Mouse (Mus musculus) testis, postnatal 10 days (tissue): ENCODE measurements around the gene Proser1.

ENCODE experiments used
- DNase-seq: peaks from one replicate; pipeline ENCODE4 v3.0.0; 2021; ENCODE audit warnings: low spot score

Gene Proser1

DNA sequence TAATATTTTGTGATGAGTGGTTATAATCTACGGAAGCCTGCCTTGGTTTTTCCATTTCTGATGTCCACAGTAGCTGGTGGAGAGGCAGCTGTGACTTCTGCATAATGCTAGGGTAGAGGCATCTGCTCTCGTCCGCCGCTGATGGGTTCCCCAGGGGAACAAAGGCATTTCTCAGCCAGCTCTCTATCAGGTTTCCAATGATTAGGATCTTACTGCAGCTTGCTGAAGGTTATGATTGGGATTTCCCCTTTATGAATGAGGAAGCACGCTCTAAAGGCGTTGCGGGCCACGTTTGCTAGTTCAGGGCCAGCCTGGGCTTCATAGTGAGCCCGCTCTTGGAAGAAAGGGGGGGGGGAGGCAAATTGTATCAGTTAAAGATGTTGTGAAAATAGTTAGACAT lies 3.0 kb downstream of the Proser1 start:
- DNase-seq, result no peak

DNA sequence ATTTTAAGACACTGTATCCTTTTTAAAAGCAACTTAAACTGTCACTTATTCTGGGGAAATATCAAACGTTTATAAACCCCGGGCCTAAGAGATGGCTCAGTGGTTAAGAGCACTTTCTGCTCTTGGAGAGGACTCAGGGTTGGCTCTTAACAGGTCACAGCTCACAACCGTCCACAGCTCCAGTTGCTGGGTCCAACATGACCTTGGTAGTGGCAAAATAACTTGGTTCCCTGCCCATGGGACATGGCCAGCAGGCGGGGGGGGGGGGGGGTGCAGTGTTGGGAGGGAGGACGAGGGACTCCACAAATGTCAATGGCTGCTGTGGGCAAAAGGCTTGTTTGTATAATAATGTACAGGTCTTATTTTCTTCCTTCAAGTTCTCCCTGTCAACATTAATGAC lies 3.9 kb downstream of the Proser1 start:
- no peak for DNase-seq

DNA sequence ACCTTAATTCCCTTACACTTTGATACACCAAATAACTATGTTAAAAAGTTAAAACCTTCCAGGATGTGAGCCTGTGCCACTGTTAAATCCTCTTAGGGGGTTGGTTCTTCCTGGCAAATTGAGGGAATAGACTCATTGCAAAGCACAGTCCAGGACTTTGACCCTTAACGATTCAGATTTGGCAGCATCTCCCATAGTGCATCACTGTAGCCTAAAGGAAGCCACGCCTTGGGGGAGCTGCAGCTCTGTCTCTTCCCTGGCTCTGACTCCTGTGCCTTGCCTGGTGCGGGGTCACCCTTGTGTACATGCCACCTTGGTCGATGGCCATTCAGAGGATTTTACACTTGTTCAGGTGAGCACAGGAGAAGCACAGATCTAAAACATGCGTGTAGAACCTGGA lies 6.2 kb downstream of the Proser1 start:
- no peak for DNase-seq

DNA sequence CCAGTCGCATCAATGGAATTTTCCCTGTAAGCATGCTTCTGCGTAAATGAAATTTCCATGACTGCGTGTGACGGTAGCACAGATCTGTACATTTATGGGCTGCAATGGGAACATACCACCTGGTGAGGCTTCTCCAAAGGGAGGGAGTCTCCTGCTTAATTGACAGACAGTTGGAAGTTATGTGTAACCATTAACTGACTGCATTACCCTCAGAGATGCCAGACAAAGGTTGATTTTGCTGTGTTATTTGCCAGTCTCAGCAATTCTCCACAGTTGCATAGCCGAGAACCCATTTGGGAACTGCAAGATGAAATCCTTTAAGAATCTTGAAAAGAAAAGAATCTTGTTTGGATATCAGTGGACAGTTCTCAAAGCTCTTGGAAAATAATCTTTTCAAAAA lies 8.6 kb downstream of the Proser1 start:
- no peak for DNase-seq

DNA sequence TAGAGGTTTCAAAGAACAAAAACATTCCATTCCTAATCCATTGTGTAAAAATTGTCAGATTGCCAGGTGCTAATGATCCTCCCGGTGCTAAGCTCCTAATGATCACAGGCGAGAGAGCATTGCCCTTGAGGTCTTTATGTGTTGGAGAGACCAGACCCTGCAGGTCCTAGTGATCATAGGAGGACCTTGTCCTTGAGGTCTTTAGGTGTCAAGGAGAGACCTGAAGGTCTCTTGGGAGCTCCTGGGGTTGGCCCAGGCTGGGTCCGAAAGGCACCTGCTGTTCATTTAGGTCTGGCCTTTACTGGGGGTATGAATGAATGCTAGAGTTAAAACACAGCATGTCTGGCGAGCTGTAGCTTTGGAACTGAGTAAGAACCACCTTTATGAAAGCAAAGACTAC lies 10.7 kb downstream of the Proser1 start:
- DNase-seq, result no peak

DNA sequence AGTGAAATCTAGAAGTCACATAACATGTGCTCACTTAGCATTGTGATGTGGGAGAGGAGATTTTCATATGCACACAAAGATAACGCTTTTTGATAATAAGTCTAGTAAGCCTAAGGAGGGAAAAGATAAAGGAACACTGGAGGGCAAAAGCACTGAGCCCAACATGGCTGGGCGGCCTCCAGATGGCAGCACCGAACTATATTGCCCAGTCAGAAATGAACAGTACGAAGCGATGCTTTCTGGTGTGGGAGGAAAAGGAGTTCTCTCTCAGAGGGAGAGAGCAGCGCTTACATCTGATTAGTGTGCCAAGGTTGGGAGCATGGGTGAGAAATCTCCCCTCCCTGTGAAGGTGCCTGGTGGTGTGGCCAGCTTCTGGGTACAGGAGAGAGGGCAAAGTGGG lies 12.4 kb downstream of the Proser1 start:
- peak; percentile 72 for DNase-seq

DNA sequence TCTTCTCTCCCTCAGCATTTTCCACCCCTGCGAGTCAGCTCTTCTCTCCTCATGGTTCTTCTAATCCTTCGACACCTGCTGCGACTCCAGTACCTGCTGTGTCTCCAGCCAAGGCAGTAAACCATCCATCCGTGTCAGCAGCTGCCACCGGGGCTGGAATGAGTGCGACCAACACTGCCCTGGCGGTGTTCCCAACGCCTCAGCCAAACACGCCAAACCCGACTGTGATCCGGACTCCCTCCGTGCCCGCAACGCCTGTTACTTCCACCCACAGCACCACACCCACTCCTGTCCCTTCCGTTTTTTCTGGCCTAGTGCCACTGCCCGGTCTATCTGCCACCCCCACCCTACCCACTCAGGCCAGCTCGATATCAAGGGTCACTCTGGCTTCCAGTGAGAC lies 14.0 kb downstream of the Proser1 start:
- peak; percentile 50 for DNase-seq

DNA sequence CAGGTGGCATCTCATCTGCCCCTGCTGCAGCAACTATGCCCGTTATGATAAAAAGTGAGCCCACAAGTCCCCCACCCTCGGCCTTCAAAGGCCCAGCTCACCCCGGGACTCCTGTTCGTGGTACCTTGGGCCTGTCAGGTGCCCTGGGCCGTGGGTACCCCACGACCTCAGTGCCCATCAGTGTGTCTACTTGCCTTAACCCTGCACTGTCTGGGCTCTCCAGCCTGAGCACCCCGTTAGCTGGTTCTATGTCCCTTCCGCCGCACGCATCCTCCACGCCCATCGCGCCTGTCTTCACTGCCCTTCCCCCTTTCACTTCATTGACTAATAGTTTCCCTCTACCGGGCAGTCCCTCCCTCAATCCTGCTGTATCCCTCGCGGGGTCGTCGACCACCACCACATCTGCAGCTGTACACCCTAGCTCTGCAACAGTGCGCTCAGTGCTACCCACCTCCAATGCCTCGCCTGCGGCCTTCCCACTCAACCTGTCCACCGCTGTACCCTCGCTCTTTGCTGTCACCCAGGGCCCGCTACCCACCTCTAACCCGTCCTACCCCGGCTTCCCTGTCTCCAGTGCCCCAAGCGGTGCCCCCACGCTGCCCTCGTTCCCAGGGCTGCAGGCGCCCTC lies 15.1 kb downstream of the Proser1 start:
- DNase-seq, result no peak

DNA sequence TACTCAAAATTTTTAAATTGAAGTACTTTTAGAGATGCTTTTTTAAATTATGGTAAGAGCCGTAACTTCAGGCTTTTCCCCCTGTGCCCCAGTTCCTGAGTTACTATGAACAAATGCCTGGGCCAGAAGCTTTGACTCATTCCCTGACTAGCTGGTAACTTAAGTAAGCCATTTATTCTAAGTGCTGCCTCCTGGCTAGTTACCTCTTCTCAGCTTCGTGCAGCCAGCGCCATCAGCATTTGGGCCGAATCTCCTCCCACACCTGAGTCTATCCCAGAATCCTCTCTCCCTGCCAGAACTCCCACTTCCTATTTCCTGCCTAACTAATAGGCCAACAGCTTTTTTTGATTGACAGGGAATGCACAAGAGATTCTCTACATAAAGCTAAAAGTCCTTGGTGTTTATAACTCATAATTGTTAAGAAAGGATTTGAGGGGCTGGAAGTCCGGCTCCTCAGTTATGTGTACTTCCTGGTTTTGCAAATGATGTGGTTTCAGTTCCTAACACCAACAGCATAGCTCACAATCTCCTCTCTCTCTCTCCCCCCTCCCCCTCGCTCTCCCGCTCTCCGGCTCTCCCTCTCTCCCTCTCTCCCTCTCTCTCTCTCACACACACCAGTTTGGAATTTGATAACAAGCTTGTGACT lies 20.1 kb downstream of the Proser1 start:
- no peak for DNase-seq

DNA sequence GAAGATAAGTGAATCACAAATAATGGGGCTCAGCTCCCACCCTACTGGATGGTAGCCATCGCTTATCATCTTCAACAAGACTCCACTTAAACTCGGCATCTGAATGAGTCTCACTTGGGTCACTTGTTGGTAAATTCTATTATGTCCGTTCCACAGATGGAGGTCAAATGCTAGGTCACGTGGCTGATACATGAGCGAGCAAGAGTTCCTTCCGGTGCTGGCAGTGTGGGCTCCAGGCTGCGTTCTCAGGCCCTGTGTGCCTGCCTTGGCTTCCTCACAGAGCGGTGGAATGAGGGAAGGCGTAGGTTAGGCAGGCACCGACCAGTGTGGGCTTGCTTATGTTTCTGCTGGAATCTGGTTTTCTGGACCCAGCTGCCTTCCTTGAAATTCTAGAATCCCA lies 23.1 kb downstream of the Proser1 start:
- no peak for DNase-seq

DNA sequence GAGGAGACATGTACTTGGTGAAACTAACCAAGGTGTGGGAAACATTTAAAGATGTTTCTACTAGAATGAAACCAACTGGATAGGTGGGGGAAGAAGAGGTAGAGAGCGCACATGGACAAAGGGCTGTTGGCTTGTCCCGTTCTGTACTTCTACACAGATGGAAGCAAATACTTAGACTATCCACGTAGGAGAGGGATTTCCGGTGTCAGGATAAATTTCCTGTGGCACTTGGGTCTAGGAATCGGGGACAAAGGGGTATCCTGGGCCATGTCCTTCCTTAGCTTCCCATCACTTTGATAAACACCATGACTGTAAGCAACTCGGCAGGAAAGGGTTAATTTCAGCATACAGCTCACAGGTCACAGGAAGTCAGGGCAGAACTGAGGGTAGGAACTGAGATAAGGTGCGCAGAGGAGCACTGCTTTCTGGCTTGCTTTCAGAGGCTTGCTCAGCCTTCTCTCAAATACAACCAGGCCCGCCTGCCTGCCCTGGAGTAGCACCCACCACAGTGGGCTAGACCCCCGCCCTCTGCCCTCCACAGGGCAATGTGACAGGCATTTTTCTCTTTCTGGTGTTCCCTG lies 23.6 kb downstream of the Proser1 start:
- no peak for DNase-seq

DNA sequence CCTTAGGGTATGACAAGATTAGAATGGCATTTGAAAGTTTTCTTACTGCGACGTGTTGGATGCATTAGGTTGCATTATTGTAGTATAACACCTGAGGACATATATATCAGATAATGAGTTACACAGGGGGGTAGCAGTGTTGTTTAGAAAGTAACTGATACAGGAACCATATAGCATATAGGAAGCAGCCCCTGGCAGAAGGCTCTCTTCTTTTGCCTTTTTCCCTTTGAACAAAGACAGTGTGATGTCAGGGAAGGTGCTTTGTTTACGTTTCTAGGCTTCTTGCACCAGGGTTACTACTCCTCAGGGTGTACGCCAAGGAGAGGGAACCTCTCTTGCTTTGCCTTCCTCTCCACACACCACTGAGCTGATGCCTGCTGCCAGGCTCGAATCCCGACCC lies 24.9 kb downstream of the Proser1 start, which contains the start of gene Stoml3:
Gene Stoml3 (plus strand): TSS at position 301 of the 400 bp plus-strand sequence.
- DNase-seq, result no peak

DNA sequence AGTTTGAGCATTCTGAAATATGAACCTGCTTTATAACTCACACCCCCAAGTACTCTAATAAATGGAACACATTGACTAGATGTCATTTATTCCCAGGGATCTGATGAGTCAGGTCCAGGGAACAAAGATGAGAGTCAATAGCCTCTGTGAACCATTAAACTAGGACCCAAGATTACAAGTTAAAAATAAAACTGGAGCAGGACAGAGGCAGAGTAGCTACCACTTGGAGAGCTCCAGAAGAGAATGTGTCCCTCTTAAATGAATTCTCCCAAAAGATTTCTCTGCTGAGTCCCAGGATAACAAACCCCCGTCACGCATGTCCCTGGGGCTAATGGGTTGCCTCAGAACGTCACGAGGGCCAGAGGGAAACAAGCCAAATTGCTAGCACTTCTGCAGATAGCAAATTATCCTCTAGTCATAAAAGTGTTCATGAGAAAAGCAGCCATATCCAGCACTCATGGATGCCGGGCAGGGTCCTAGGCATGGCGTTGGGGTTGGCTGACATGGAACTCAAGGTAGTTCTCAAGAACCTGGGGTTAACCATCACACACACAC lies 35.0 kb downstream of the Proser1 start:
- DNase-seq, result no peak

DNA sequence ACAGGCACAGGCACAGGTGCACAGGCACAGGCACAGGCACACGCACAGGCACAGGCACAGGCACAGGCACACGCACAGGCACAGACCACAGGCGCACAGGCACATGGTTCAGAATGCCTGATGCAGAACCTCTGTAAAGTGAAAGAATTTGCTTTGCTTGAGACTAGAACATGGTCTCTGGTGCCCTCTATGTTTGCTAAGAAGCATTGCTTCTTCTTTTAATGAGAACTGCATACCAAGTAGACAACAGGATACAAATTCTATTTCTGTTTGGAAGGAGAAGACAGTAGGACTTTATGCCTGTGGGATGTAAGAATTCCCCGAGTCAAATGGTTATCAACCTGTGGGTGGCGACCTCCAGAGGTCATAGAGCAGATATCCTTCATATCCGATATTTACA lies 39.0 kb downstream of the Proser1 start:
- no peak for DNase-seq

DNA sequence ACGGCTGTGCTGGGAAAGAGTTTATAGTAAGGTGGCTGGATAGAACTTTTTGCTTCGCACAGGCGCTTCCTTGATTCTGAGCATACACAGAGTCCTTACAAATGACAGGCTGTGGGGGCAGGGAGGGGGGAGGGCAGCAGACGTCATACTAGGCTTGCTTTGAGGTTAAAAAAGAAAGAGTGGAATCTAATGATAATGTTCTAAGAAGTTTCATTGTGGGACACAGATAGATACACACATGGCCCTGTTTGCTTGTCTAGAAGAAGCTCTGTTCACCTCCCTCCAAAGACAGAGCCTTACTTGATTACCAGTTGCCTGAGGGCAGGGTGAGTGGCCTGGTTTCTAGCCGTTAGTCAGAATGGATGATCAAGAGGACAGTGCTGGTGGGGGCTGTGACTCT lies 49.6 kb downstream of the Proser1 start:
- DNase-seq, result no peak

DNA sequence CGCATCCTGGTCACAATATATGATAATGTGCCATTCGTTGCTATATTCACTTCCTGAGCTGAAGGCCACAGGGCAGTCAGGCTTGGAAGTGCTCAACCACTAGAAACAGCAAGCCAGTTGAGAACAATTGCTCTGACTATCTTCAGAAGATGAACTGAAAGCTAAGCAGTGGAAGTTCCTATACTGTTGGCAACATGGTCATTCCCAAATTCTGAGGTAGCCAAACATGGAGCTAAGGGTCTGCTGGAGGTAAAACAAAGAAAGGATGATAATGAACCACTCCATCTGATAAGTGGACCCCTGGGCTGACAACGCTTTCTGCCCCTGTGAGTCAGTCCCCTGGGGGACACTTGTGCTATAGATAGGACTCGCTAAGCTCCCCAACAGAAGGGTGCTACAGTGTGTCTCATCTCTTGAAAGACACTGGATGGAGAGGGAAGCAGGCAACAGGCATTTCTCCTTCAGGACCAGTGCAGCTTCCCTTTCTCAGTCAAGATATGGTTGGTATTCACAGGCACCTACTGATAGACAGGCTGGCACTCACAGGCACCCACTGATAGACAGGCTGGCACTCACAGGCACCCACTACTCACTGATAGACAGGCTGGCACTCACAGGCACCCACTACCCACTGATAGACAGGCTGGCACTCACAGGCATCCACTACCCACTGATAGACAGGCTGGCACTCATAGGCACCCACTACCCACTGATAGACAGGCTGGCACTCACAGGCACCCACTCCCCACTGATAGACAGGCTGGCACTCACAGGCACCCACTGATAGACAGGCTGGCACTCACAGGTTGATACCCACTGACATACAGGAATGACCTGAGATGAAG lies 51.0 kb downstream of the Proser1 start:
- DNase-seq, result no peak

DNA sequence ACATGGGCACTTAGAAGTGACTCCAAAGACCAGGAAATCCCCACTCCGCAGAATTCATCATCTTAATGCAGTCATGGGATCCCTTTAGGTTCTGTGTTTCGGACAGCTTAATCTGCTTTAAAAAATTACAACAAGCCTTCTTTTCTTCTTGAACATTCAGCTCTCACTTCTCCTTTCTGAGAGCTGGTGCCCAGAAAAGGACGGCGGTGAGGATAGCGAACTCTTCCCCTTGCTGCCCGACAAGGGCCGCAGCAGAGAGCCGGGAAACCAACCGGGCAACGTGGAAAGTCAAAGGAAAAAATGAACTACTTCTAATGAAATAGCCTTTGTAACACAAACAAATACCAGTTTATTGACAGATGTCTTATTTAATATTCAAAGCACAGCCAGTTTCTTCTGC lies 59.3 kb downstream of the Proser1 start:
- no peak for DNase-seq

DNA sequence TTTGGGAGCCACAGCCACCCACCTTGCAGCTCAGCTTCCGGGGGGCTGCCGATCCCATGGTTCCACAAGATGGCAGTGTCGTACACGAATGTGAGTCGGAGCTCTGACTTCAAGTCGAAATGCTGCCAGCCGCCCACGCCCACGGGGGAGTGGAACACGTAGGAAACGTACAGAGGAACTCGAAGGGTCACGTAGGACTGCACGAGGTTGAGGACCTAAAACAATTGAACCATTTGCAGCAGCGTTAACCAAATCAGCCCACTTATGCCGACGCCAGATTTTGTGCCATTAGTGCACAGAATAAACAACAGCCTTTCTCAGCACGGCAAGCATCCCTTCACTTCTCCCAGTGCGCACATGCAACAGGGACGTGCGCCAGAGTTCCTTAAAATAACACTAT lies 62.3 kb downstream of the Proser1 start:
- peak; percentile 88 for DNase-seq

DNA sequence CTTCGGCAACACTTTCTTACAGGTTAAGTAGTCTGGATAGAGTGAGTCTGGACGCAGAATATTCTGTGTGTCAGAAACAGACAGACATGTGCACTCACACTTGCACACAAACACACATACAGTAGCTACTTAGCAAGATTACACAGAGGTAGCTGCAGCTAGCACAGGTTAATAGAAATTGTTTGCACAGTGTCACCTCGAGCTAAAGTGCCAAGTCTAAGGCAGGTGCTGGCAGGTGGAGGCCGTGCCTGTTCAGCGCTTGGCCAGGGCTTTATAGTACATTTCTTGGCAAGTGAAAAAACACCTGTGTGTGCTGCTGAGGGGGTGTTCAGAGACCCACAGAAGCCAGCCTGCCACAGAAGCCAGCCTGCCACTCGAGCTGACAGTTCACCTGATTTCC lies 66.8 kb downstream of the Proser1 start:
- DNase-seq, result no peak
